Mouse (Mus musculus) midbrain, embryonic 14.5 days (tissue): Measurements from ENCODE around the gene Olfr26. TPM values are rescaled to one million over a fixed set of nuclear protein-coding genes. Genes with fewer than 3 reads are reported as not detected.
"Not testable (repeated sequence)": the region's sequence is repeated elsewhere in the genome, so short reads cannot be mapped to it uniquely, and the experiment has no call there.

Experiments
- ATAC-seq: fragments of 200-750 bp; cut with Nextera tagmentation; 2 replicates; pipeline ENCODE4 v1.8.0; 2017; ENCODE audit warnings: moderate number of reproducible peaks, moderate library complexity; ENCODE audit not compliant: low FRiP score, low TSS enrichment
- DNase-seq: peaks from one replicate; pipeline ENCODE4 v3.0.0-alpha.2; 2015
- H3K27ac ChIP-seq: fragments of 300-500 bp; sonication (generic); replicated peaks from 2 replicates; pipeline ENCODE4 v1.5.1; 2014; ENCODE audit warnings: mild to moderate bottlenecking, low read depth, low read length, moderate library complexity
- H3K27me3 ChIP-seq: fragments of 300-500 bp; sonication (generic); 2 replicates; pipeline ENCODE4 v1.6.1; 2014; ENCODE audit warnings: low read length, control low read depth, mixed read lengths; ENCODE audit not compliant: control insufficient read depth, insufficient read depth
- H3K36me3 ChIP-seq: fragments of 300-500 bp; sonication (generic); 2 replicates; pipeline ENCODE4 v1.6.1; 2014; ENCODE audit warnings: low read length, control low read depth; ENCODE audit not compliant: control insufficient read depth, insufficient read depth
- H3K4me1 ChIP-seq: fragments of 300-500 bp; sonication (generic); 2 replicates; pipeline ENCODE4 v1.6.1; 2014; ENCODE audit warnings: mild to moderate bottlenecking, antibody characterized with exemption, low read length, control low read depth; ENCODE audit not compliant: control insufficient read depth, insufficient read depth
- H3K4me2 ChIP-seq: fragments of 300-500 bp; sonication (generic); 2 replicates; pipeline ENCODE4 v1.6.1; 2014; ENCODE audit warnings: mild to moderate bottlenecking, low read length, moderate library complexity
- H3K4me3 ChIP-seq: fragments of 300-500 bp; sonication (generic); replicated peaks from 2 replicates; pipeline ENCODE4 v1.5.1; 2014; ENCODE audit warnings: low read depth, low read length
- H3K9ac ChIP-seq: fragments of 300-500 bp; sonication (generic); replicated peaks from 2 replicates; pipeline ENCODE4 v1.6.1; 2014; ENCODE audit warnings: mild to moderate bottlenecking, low read length, moderate library complexity
- H3K9me3 ChIP-seq: fragments of 300-500 bp; sonication (generic); 2 replicates; pipeline ENCODE4 v1.6.1; 2016; ENCODE audit warnings: low read length, control low read depth, mixed read lengths; ENCODE audit not compliant: control insufficient read depth
- WGBS: fragments of 180-500 bp; shearing (Covaris S2); extraction: QIAGEN DNeasy Blood & Tissue Kit; methylation state at CpG from one replicate; pipeline ENCODE4 v1.1.7; 2014; 5-methylcytosine and 5-hydroxymethylcytosine counted together
- polyA plus RNA-seq: library from polyadenylated mRNA; unstranded; fragments of >200 nt; fragmentation: Nextera tagmentation; extraction: Ambion mirVana; gene quantifications from 2 replicates; pipeline ENCODE4 v1.2.1, GENCODE M21; 2014

Gene Olfr26
- polyA plus RNA-seq: not detected in 2 replicates

DNA sequence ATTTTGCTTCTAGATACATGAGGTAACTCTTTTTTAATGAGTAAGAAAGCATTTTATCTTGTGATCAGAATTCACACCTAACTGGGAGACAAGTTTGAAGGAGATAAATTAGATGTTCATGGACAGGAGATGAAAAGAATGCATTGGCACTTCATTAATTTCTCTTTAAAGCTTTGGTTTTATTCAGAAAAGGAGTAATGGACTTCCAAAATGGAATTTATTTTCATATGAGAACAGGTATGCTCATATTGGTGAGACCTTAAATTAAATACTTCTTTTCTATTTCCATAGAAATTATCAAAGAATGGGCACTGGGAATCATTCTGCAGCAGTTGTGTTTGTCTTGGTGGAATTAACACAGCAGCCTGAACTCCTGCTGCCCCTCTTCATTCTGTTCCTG, at the start of gene Olfr26:
Gene Olfr26, plus strand, starts transcription at position 301 of the 400 bp plus-strand sequence.
- Histone ChIP-seq H3K27me3 (no peaks in the 10 kb centered on the region), H3K36me3 (no peaks in the 10 kb centered on the region)

DNA sequence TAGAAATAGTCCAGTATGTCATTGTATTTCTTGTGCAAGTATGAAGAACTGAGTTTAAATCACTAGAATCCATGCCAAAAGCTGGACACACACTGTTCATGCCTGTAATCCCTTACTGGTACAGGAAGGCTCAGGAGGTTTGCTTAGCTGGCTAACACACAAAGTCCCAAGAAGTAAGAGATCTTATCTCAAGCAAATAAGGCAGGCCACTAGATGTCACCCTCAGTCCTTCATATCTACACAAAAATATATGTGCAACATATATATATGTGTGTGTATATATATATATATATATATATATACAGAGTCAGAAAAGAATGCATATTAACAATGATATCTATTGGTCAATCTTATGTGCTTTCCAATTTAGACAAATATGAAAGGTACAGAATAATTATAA, 49.2 kb upstream of the Olfr26 start:
- Histone ChIP-seq H3K9ac (no peak overlapping the region), H3K27ac (no peak overlapping the region), H3K4me1 (no peaks in the 10 kb centered on the region), H3K27me3 (no peaks in the 10 kb centered on the region), H3K36me3 (no peaks in the 10 kb centered on the region), H3K9me3 (no peaks in the 10 kb centered on the region), H3K4me2 (no peak overlapping the region), H3K4me3 (no peak overlapping the region)
- peak; percentile 70 for DNase-seq
- ATAC-seq: no peak

More for the DNA sequence above, at the start of gene Olfr26:
- Histone ChIP-seq H3K4me2 (no peak within 1 kb of the TSS), H3K4me3 (no peak within 1 kb of the TSS), H3K4me1 (no peaks in the 10 kb centered on the region), H3K9ac (no peak within 1 kb of the TSS), H3K9me3 (no peaks in the 10 kb centered on the region), H3K27ac (no peak within 1 kb of the TSS)
- ATAC-seq (no peak), DNase-seq (no peak)

DNA sequence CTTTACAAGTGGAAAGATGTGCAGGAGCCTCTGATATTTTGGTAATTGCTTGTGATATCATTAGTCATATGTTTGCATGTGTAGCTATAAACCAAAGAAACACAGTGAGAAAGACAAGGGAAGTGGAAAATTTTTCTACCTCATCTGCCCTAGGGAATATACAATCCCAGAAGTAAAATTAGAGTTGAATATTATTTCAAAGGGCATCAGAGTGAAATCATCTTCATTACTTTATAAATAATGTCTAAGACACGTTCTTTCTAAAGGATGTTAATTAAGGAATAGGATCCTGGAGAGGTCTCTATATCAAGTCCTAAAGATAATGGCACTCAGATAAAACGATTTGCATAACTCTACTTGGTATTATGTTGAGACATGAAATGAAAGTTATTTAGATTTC, 40.5 kb upstream of the Olfr26 start, which contains the start of gene Olfr922:
Gene Olfr922, plus strand, starts transcription at position 301 of the 400 bp plus-strand sequence.
- no peak for DNase-seq
- no peak for ATAC-seq
- Histone ChIP-seq H3K27me3 (no peaks in the 10 kb centered on the region), H3K4me1 (no peaks in the 10 kb centered on the region), H3K4me3 (no peak within 1 kb of the TSS), H3K9ac (no peak within 1 kb of the TSS), H3K9me3 (no peaks in the 10 kb centered on the region), H3K27ac (no peak within 1 kb of the TSS), H3K36me3 (no peaks in the 10 kb centered on the region), H3K4me2 (no peak within 1 kb of the TSS)
- 75% methylated on average over 2 of the region's 2 CpGs for WGBS

DNA sequence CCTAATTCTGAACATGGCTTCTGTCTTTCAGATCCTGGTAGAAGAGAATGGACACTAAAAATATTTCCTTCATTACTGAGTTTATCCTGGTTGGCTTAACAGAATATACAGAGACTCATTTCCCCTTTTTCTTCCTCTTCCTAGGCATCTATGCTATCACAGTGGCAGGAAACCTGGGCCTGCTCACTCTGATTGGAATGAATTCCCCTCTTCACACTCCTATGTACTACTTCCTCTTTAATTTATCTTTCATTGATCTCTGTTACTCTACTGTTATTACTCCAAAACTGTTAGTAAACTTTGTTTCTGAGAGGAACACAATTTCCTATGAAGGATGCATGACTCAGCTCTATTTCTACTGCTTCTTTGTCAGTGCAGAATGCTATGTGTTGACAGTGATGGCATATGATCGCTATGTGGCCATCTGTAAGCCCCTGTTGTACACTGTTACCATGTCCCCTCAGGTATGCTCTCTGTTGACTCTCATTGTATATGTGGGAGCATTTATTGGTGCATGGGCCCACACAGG, 39.3 kb upstream of the Olfr26 start:
- no peak for DNase-seq
- Histone ChIP-seq H3K27ac (no peak overlapping the region), H3K9me3 (no peaks in the 10 kb centered on the region), H3K36me3 (no peaks in the 10 kb centered on the region), H3K9ac (no peak overlapping the region), H3K4me3 (no peak overlapping the region), H3K4me1 (no peaks in the 10 kb centered on the region), H3K27me3 (no peaks in the 10 kb centered on the region), H3K4me2 (no peak overlapping the region)
- ATAC-seq: no peak
- WGBS: 88% methylated on average over 1 of the region's 1 CpGs

DNA sequence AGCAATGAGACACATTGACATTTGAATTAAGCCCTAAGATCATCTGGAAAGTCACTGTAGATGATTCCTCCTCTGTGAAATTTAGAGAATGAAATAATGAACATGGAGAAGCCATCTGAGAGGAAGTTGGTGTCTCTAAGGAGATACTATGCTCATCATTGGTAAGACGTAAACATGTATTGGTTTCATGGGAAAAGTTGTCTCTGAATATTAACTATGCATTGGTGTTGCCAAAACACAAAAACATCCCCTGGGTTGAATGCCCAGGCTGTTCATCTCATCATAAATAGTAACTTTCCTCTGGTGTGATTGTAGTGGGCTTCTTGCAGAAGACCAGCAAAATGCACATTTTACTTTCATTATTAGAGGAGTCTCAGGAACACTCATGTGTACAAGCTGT, 28.6 kb upstream of the Olfr26 start, which contains the start of gene Olfr923:
Gene Olfr923, plus strand, starts transcription at position 301 of the 400 bp plus-strand sequence.
- WGBS: 88% methylated on average over 1 of the region's 1 CpGs
- Histone ChIP-seq H3K9me3 (no peaks in the 10 kb centered on the region), H3K4me1 (no peaks in the 10 kb centered on the region), H3K9ac (no peak within 1 kb of the TSS), H3K27me3 (no peaks in the 10 kb centered on the region), H3K36me3 (no peaks in the 10 kb centered on the region), H3K4me2 (no peak within 1 kb of the TSS), H3K27ac (no peak within 1 kb of the TSS), H3K4me3 (no peak within 1 kb of the TSS)
- ATAC-seq (no peak), DNase-seq (no peak)

DNA sequence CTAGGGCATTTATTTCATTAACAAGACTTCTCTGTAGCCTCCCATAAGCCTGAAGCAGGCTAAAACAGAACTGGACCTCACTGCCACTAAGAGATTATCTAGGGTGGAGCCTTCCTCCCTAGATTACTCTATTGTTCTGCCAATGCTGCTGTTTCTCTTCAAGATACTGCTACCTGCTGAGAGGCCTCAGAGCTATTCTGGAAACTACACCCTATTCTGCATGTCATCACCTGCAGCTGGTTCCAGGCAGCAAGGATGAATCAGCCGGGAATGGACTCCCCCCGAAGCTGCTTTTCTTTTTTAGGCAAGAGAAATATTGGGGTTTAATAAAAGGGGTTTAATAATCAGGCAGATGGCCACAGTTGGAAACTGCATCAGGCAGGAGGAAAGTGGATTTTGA, 21.8 kb upstream of the Olfr26 start:
- no peaks in the 10 kb centered on the region for H3K9me3 ChIP-seq
- no peak for ATAC-seq
- DNase-seq: no peak
- no peak overlapping the region for H3K4me2 ChIP-seq
- H3K4me1 ChIP-seq: no peaks in the 10 kb centered on the region
- H3K27me3 ChIP-seq: no peaks in the 10 kb centered on the region
- H3K4me3 ChIP-seq: no peak overlapping the region
- 76% methylated on average over 2 of the region's 2 CpGs for WGBS
- H3K36me3 ChIP-seq: no peaks in the 10 kb centered on the region
- no peak overlapping the region for H3K9ac ChIP-seq
- no peak overlapping the region for H3K27ac ChIP-seq

DNA sequence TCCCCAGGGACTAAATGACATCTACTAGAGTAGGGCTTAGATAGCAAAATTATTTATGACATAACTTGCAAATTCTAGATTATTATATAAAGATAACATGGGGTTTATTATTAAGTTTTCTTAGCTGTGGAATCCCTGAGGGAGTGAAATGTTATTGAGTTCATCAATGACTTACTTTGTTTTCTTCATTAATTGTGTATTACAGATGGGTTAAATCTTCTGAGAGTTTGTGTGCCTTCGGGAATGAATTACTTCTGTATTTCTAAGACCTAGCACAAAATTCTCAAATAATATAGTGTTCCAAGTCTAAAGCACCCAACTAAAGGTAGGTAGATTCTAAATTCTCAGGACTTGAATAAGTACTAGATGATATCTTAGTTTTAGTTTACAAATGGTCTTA, 10.7 kb upstream of the Olfr26 start, which contains the start of gene Olfr924:
Gene Olfr924, plus strand, starts transcription at position 301 of the 400 bp plus-strand sequence.
- 92% methylated on average over 1 of the region's 1 CpGs for WGBS

DNA sequence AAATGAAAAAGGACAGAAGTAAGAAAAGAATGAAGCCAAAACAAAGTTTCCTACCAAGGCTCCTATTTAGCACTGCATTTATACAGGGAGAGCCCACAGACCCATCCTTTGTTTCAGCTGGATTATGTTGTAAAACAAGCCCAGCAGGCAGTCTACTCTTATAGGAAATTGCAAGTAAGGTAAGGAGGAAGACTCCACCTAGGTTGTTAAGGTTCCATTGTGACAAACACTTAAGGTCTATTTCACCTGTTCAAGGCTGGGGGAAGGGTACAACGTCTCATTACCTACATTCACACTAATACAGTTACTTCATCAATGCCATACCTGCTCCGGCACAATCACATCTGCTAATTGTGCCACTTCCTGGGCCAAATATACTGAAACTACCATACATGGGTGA, 20.0 kb downstream of the Olfr26 start:
- not testable (repeated sequence) for H3K27ac ChIP-seq, H3K4me1 ChIP-seq, H3K9ac ChIP-seq, H3K4me3 ChIP-seq, H3K27me3 ChIP-seq, H3K9me3 ChIP-seq, H3K4me2 ChIP-seq, ATAC-seq, DNase-seq, H3K36me3 ChIP-seq
- 73% methylated on average over 2 of the region's 2 CpGs for WGBS

More for the DNA sequence above, 10.7 kb upstream of the Olfr26 start, which contains the start of gene Olfr924:
- no peak within 1 kb of the TSS for H3K4me2 ChIP-seq
- no peaks in the 10 kb centered on the region for H3K27me3 ChIP-seq
- no peak within 1 kb of the TSS for H3K27ac ChIP-seq
- H3K9me3 ChIP-seq: no peaks in the 10 kb centered on the region
- H3K36me3 ChIP-seq: no peaks in the 10 kb centered on the region
- H3K4me3 ChIP-seq: no peak within 1 kb of the TSS
- DNase-seq (no peak), ATAC-seq (no peak)
- no peak within 1 kb of the TSS for H3K9ac ChIP-seq
- H3K4me1 ChIP-seq: no peaks in the 10 kb centered on the region

DNA sequence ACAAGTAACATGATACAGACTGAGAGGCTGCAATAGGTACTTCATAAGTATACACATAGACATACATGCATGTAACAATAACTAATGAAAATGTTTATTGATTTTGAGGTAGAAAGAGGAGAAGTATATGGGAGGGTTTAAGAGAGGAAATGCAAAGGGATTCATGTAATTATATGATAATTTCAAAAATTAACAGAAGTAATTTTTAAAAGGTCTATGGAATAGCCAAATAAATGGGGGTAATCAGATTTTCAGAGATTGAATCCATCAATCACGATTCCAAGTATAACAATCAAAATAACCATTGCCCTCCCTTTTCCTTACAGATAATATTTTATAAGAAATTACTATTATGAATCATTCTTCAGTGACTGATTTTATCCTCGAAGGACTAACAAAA, 22.0 kb downstream of the Olfr26 start, which contains the start of gene Olfr926:
Gene Olfr926, plus strand, starts transcription at position 301 of the 400 bp plus-strand sequence.
- Histone ChIP-seq H3K27me3 (no peaks in the 10 kb centered on the region), H3K27ac (no peak within 1 kb of the TSS), H3K9ac (no peak within 1 kb of the TSS), H3K36me3 (no peaks in the 10 kb centered on the region), H3K4me2 (no peak within 1 kb of the TSS), H3K4me1 (no peaks in the 10 kb centered on the region), H3K9me3 (no peaks in the 10 kb centered on the region), H3K4me3 (no peak within 1 kb of the TSS)
- DNase-seq: no peak
- WGBS: 85% methylated on average over 2 of the region's 2 CpGs
- ATAC-seq: no peak
